Mouse (Mus musculus): ENCODE measurements around the gene Sost. TPM values are rescaled to one million over a fixed set of nuclear protein-coding genes. Genes with fewer than 3 reads are reported as not detected.

Sost gene
- polyA plus RNA-seq, 1 experiment: not detected

- Histone ChIP-seq H3K27ac (ENCODE audit: insufficient read depth, low read depth, low read length) (peak overlapping the region; percentile 99), H3K4me1 (ENCODE audit: control insufficient read depth, insufficient read depth, low read length) (peaks cover 36% of the 10 kb centered on the region), H3K4me3 (ENCODE audit: insufficient read depth, low read length) (no peak overlapping the region)
- TF ChIP-seq CTCF (IDR thresholded peaks at IDR 0.05; ENCODE audit: low read depth, low read length) (no peak), POLR2A (IDR thresholded peaks at IDR 0.05; ENCODE audit: borderline replicate concordance, low read depth, low read length) (no peak)
Observed at GRCm38 (mm10) chr11:101972651-101973050, 5.8 kb upstream of the Sost start.

GRCm38 (mm10) chr11:101972097-101972496, 5.3 kb upstream of the Sost start:
- peaks cover 35% of the 10 kb centered on the region for H3K4me1 ChIP-seq (ENCODE audit: control insufficient read depth, insufficient read depth, low read length)
- peak overlapping the region; percentile 99 for H3K27ac ChIP-seq (ENCODE audit: insufficient read depth, low read depth, low read length)
- no peak overlapping the region for H3K4me3 ChIP-seq (ENCODE audit: insufficient read depth, low read length)
- no peak for TF ChIP-seq POLR2A (IDR thresholded peaks at IDR 0.05; ENCODE audit: borderline replicate concordance, low read depth, low read length)
- no peak for TF ChIP-seq CTCF (IDR thresholded peaks at IDR 0.05; ENCODE audit: low read depth, low read length)

GRCm38 (mm10) chr11:101971410-101971809, 4.6 kb upstream of the Sost start:
- Histone ChIP-seq H3K4me3 (ENCODE audit: insufficient read depth, low read length) (no peak overlapping the region), H3K27ac (ENCODE audit: insufficient read depth, low read depth, low read length) (peak overlapping the region; percentile 99), H3K4me1 (ENCODE audit: control insufficient read depth, insufficient read depth, low read length) (peaks cover 35% of the 10 kb centered on the region)
- TF ChIP-seq POLR2A (IDR thresholded peaks at IDR 0.05; ENCODE audit: borderline replicate concordance, low read depth, low read length) (no peak), CTCF (IDR thresholded peaks at IDR 0.05; ENCODE audit: low read depth, low read length) (peak; percentile 99)

- H3K27ac ChIP-seq (ENCODE audit: insufficient read depth, low read depth, low read length): no peak overlapping the region
- no peak overlapping the region for H3K4me3 ChIP-seq (ENCODE audit: insufficient read depth, low read length)
- peaks cover 45% of the 10 kb centered on the region for H3K4me1 ChIP-seq (ENCODE audit: control insufficient read depth, insufficient read depth, low read length)
- no peak for TF ChIP-seq POLR2A (IDR thresholded peaks at IDR 0.05; ENCODE audit: borderline replicate concordance, low read depth, low read length)
- no peak for TF ChIP-seq CTCF (IDR thresholded peaks at IDR 0.05; ENCODE audit: low read depth, low read length)
Observed at GRCm38 (mm10) chr11:101969835-101970234, 3.0 kb upstream of the Sost start.

GRCm38 (mm10) chr11:101968791-101969190, 2.0 kb upstream of the Sost start:
- no peak overlapping the region for H3K27ac ChIP-seq (ENCODE audit: insufficient read depth, low read depth, low read length)
- no peak overlapping the region for H3K4me3 ChIP-seq (ENCODE audit: insufficient read depth, low read length)
- H3K4me1 ChIP-seq (ENCODE audit: control insufficient read depth, insufficient read depth, low read length): peaks cover 36% of the 10 kb centered on the region
- TF ChIP-seq CTCF (IDR thresholded peaks at IDR 0.05; ENCODE audit: low read depth, low read length): peak; percentile 99
- no peak for TF ChIP-seq POLR2A (IDR thresholded peaks at IDR 0.05; ENCODE audit: borderline replicate concordance, low read depth, low read length)

GRCm38 (mm10) chr11:101968311-101968710, 1.5 kb upstream of the Sost start:
- no peak overlapping the region for H3K27ac ChIP-seq (ENCODE audit: insufficient read depth, low read depth, low read length)
- TF ChIP-seq POLR2A (IDR thresholded peaks at IDR 0.05; ENCODE audit: borderline replicate concordance, low read depth, low read length) (no peak), CTCF (IDR thresholded peaks at IDR 0.05; ENCODE audit: low read depth, low read length) (no peak)
- H3K4me1 ChIP-seq (ENCODE audit: control insufficient read depth, insufficient read depth, low read length): peaks cover 32% of the 10 kb centered on the region
- H3K4me3 ChIP-seq (ENCODE audit: insufficient read depth, low read length): no peak overlapping the region

GRCm38 (mm10) chr11:101965553-101965952, 1.3 kb downstream of the Sost start:
- Histone ChIP-seq H3K4me1 (ENCODE audit: control insufficient read depth, insufficient read depth, low read length) (peaks cover 10% of the 10 kb centered on the region), H3K4me3 (ENCODE audit: insufficient read depth, low read length) (no peak overlapping the region), H3K27ac (ENCODE audit: insufficient read depth, low read depth, low read length) (no peak overlapping the region)
- TF ChIP-seq CTCF (IDR thresholded peaks at IDR 0.05; ENCODE audit: low read depth, low read length) (no peak), POLR2A (IDR thresholded peaks at IDR 0.05; ENCODE audit: borderline replicate concordance, low read depth, low read length) (no peak)

GRCm38 (mm10) chr11:101964647-101965046, 2.2 kb downstream of the Sost start:
- no peak overlapping the region for H3K27ac ChIP-seq (ENCODE audit: insufficient read depth, low read depth, low read length)
- peaks cover 10% of the 10 kb centered on the region for H3K4me1 ChIP-seq (ENCODE audit: control insufficient read depth, insufficient read depth, low read length)
- TF ChIP-seq CTCF (IDR thresholded peaks at IDR 0.05; ENCODE audit: low read depth, low read length) (no peak), POLR2A (IDR thresholded peaks at IDR 0.05; ENCODE audit: borderline replicate concordance, low read depth, low read length) (no peak)
- no peak overlapping the region for H3K4me3 ChIP-seq (ENCODE audit: insufficient read depth, low read length)

GRCm38 (mm10) chr11:101963473-101964291, 3.1 kb downstream of the Sost start:
- Histone ChIP-seq H3K27ac (ENCODE audit: insufficient read depth, low read depth, low read length) (no peak overlapping the region), H3K4me3 (ENCODE audit: insufficient read depth, low read length) (peak overlapping the region; percentile 54), H3K4me1 (ENCODE audit: control insufficient read depth, insufficient read depth, low read length) (peaks cover 10% of the 10 kb centered on the region)
- TF ChIP-seq POLR2A (IDR thresholded peaks at IDR 0.05; ENCODE audit: borderline replicate concordance, low read depth, low read length) (no peak), CTCF (IDR thresholded peaks at IDR 0.05; ENCODE audit: low read depth, low read length) (no peak)

- TF ChIP-seq CTCF (IDR thresholded peaks at IDR 0.05; ENCODE audit: low read depth, low read length) (no peak), POLR2A (IDR thresholded peaks at IDR 0.05; ENCODE audit: borderline replicate concordance, low read depth, low read length) (no peak)
- no peak overlapping the region for H3K4me3 ChIP-seq (ENCODE audit: insufficient read depth, low read length)
- H3K4me1 ChIP-seq (ENCODE audit: control insufficient read depth, insufficient read depth, low read length): peaks cover 10% of the 10 kb centered on the region
- no peak overlapping the region for H3K27ac ChIP-seq (ENCODE audit: insufficient read depth, low read depth, low read length)
Observed at GRCm38 (mm10) chr11:101963043-101963442, 3.8 kb downstream of the Sost start.

Measured in bone marrow macrophage, adult 2 months (primary cell).